ENCODE assay signal across 15 mouse cellular contexts in the genomic region with DNA sequence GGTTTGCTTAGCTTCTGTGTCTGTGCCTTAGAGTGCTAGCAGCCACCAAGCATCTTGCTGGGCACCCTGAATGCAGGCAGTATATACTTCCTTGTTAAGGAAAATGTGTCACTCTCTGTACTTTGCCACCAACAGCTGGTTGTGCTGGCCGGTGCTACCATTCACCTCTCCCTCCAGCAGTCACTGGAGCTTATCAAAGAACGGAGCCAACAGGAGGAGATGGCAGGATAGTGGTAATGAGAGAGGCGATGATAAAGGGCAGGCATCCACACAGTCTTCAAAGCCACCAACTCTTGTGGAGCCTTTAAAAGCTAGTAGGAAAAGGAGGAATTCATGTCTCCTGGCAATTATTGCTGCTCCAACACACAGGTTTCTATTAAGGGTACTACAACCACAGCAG.
"Had no signal": no experiment of that assay in that cellular context is flagged by ENCODE, and none has a peak within 500 bp of the region (broad histone marks: within the 10 kb centered on the region; RNA-seq: fewer than 3 reads in every experiment).

No protein-coding gene starts in this region.

- H3K4me3 ChIP-seq: kidney, embryonic 15.5 days; limb, embryonic 10.5 days; limb, embryonic 13.5 days; liver, embryonic 12.5 days; midbrain, embryonic 12.5 days had no signal

- H3K9me3 ChIP-seq: kidney, embryonic 15.5 days; limb, embryonic 10.5 days; limb, embryonic 13.5 days; liver, embryonic 12.5 days; midbrain, embryonic 12.5 days had no signal

- DNase-seq: kidney, adult 11 months; kidney, adult 8-10 months; kidney, postnatal 10 days; kidney, postnatal 36 days; layer of hippocampus, postnatal 36 days; liver; lung, embryonic 14.5 days; thymus, adult 18-20 months; thymus, postnatal 36 days had no signal

- H3K27me3 ChIP-seq: kidney, embryonic 15.5 days; limb, embryonic 13.5 days; liver, embryonic 12.5 days; midbrain, embryonic 12.5 days had no signal

- H3K9ac ChIP-seq: kidney, embryonic 15.5 days; limb, embryonic 13.5 days; liver, embryonic 12.5 days; lung, embryonic 14.5 days; midbrain, embryonic 12.5 days had no signal

- H3K4me1 ChIP-seq: limb, embryonic 10.5 days had no signal

- H3K27ac ChIP-seq: kidney, embryonic 15.5 days; limb, embryonic 10.5 days; limb, embryonic 13.5 days; liver, embryonic 12.5 days; midbrain, embryonic 12.5 days had no signal

- H3K36me3 ChIP-seq: kidney, embryonic 15.5 days; limb, embryonic 10.5 days; limb, embryonic 13.5 days had no signal

- ATAC-seq: liver, embryonic 12.5 days; lung, postnatal 0 days had no signal

- H3K4me2 ChIP-seq: kidney, embryonic 15.5 days; limb, embryonic 13.5 days; liver, embryonic 12.5 days; lung, embryonic 14.5 days; midbrain, embryonic 12.5 days had no signal
